Mouse (Mus musculus) hindbrain, embryonic 16.5 days (tissue): Measurements from ENCODE around the gene 1700025G04Rik. TPM values are rescaled to one million over a fixed set of nuclear protein-coding genes. Genes with fewer than 3 reads are reported as not detected.

Experiments used
- ATAC-seq: fragments of 200-750 bp; cut with Nextera tagmentation; 2 replicates; pipeline ENCODE4 v1.8.0; 2017; ENCODE audit warnings: moderate TSS enrichment, moderate library complexity
- H3K27ac ChIP-seq: fragments of 300-500 bp; sonication (generic); 2 replicates; pipeline ENCODE4 v1.5.1; 2014; ENCODE audit warnings: low read depth, mild to moderate bottlenecking, control low read depth, low read length, moderate library complexity
- H3K27me3 ChIP-seq: fragments of 300-500 bp; sonication (generic); replicated peaks from 2 replicates; pipeline ENCODE4 v1.6.1; 2014; ENCODE audit warnings: low read length; ENCODE audit not compliant: control insufficient read depth, insufficient read depth
- H3K36me3 ChIP-seq: fragments of 300-500 bp; sonication (generic); 2 replicates; pipeline ENCODE4 v1.6.1; 2014; ENCODE audit warnings: mild to moderate bottlenecking, low read length, moderate library complexity, mixed read lengths; ENCODE audit not compliant: control insufficient read depth, insufficient read depth
- H3K4me1 ChIP-seq: fragments of 300-500 bp; sonication (generic); 2 replicates; pipeline ENCODE4 v1.6.1; 2014; ENCODE audit warnings: low read depth, low read length; ENCODE audit not compliant: control insufficient read depth, insufficient read depth
- H3K4me2 ChIP-seq: fragments of 300-500 bp; sonication (generic); 2 replicates; pipeline ENCODE4 v1.6.1; 2014; ENCODE audit warnings: mild to moderate bottlenecking, low read length, control low read depth, moderate library complexity
- H3K4me3 ChIP-seq: fragments of 300-500 bp; sonication (generic); 2 replicates; pipeline ENCODE4 v1.5.1; 2014; ENCODE audit warnings: mild to moderate bottlenecking, low read length, control low read depth, moderate library complexity
- H3K9ac ChIP-seq: fragments of 300-500 bp; sonication (generic); 2 replicates; pipeline ENCODE4 v1.6.1; 2014; ENCODE audit warnings: low read depth, mild to moderate bottlenecking, control low read depth, low read length, moderate library complexity
- H3K9me3 ChIP-seq: fragments of 300-500 bp; sonication (generic); 2 replicates; pipeline ENCODE4 v1.6.1; 2014; ENCODE audit warnings: mild to moderate bottlenecking, low read length, moderate library complexity; ENCODE audit not compliant: control insufficient read depth
- WGBS: fragments of 180-500 bp; shearing (Covaris S2); extraction: QIAGEN DNeasy Blood & Tissue Kit; methylation state at CpG from one replicate; pipeline ENCODE4 v1.1.7; 2014; 5-methylcytosine and 5-hydroxymethylcytosine counted together
- polyA plus RNA-seq: library from polyadenylated mRNA; unstranded; fragments of >200 nt; fragmentation: Nextera tagmentation; extraction: Ambion mirVana; gene quantifications from 2 replicates; pipeline ENCODE4 v1.2.1, GENCODE M21; 2015

1700025G04Rik gene
- polyA plus RNA-seq, 1 experiment from 2014 or later: 24.9 TPM

GRCm38 (mm10) chr1:152030546-152030945 lies 59.4 kb downstream of the 1700025G04Rik start:
- H3K9me3 ChIP-seq: no peaks in the 10 kb centered on the region
- 0 out of 2 replicates have a peak, but pooled peaks have one; percentile 38 for ATAC-seq
- H3K27ac ChIP-seq: no peak overlapping the region
- H3K4me1 ChIP-seq: no peaks in the 10 kb centered on the region
- no peak overlapping the region for H3K4me3 ChIP-seq
- 28% methylated on average over 6 of the region's 6 CpGs for whole genome bisulfite sequencing
- no peak overlapping the region for H3K4me2 ChIP-seq
- H3K36me3 ChIP-seq: no peaks in the 10 kb centered on the region
- H3K9ac ChIP-seq: no peak overlapping the region
- no peaks in the 10 kb centered on the region for H3K27me3 ChIP-seq

GRCm38 (mm10) chr1:152028718-152029117 lies 61.2 kb downstream of the 1700025G04Rik start:
- no peaks in the 10 kb centered on the region for H3K36me3 ChIP-seq
- WGBS: 92% methylated on average over 4 of the region's 4 CpGs
- H3K27me3 ChIP-seq: no peaks in the 10 kb centered on the region
- H3K27ac ChIP-seq: no peak overlapping the region
- no peak overlapping the region for H3K4me3 ChIP-seq
- no peaks in the 10 kb centered on the region for H3K4me1 ChIP-seq
- no peaks in the 10 kb centered on the region for H3K9me3 ChIP-seq
- ATAC-seq: no peak
- H3K4me2 ChIP-seq: no peak overlapping the region
- H3K9ac ChIP-seq: no peak overlapping the region

- H3K9ac ChIP-seq: no peak overlapping the region
- no peaks in the 10 kb centered on the region for H3K4me1 ChIP-seq
- no peak overlapping the region for H3K27ac ChIP-seq
- no peaks in the 10 kb centered on the region for H3K9me3 ChIP-seq
- H3K27me3 ChIP-seq: no peaks in the 10 kb centered on the region
- H3K4me2 ChIP-seq: no peak overlapping the region
- 84% methylated on average over 4 of the region's 4 CpGs for WGBS
- H3K36me3 ChIP-seq: no peaks in the 10 kb centered on the region
- no peak overlapping the region for H3K4me3 ChIP-seq
- no peak for ATAC-seq
These were observed 63.2 kb downstream of the 1700025G04Rik start for GRCm38 (mm10) chr1:152026762-152027161.

- no peaks in the 10 kb centered on the region for H3K27me3 ChIP-seq
- H3K4me1 ChIP-seq: no peaks in the 10 kb centered on the region
- 89% methylated on average over 4 of the region's 4 CpGs for WGBS
- H3K4me2 ChIP-seq: no peak overlapping the region
- no peak overlapping the region for H3K4me3 ChIP-seq
- no peak for ATAC-seq
- H3K9ac ChIP-seq: no peak overlapping the region
- H3K36me3 ChIP-seq: no peaks in the 10 kb centered on the region
- no peaks in the 10 kb centered on the region for H3K9me3 ChIP-seq
- H3K27ac ChIP-seq: no peak overlapping the region
These were observed 64.6 kb downstream of the 1700025G04Rik start for GRCm38 (mm10) chr1:152025308-152025707.

- no peak overlapping the region for H3K9ac ChIP-seq
- no peak overlapping the region for H3K27ac ChIP-seq
- peaks cover 3% of the 10 kb centered on the region; the same call in 1 of the 2 replicates for H3K4me1 ChIP-seq
- no peaks in the 10 kb centered on the region for H3K27me3 ChIP-seq
- H3K4me3 ChIP-seq: no peak overlapping the region
- H3K4me2 ChIP-seq: no peak overlapping the region
- H3K9me3 ChIP-seq: no peaks in the 10 kb centered on the region
- WGBS: 79% methylated on average over 18 of the region's 18 CpGs
- ATAC-seq: no peak
- no peaks in the 10 kb centered on the region for H3K36me3 ChIP-seq
These were observed 65.7 kb downstream of the 1700025G04Rik start for GRCm38 (mm10) chr1:152024019-152024787.

- no peak for ATAC-seq
- H3K36me3 ChIP-seq: no peaks in the 10 kb centered on the region
These were observed 69.1 kb downstream of the 1700025G04Rik start for GRCm38 (mm10) chr1:152020812-152021211.

GRCm38 (mm10) chr1:152020070-152020469 lies 69.9 kb downstream of the 1700025G04Rik start:
- H3K36me3 ChIP-seq: no peaks in the 10 kb centered on the region
- no peak overlapping the region for H3K27ac ChIP-seq
- no peak overlapping the region for H3K4me2 ChIP-seq
- no peak overlapping the region for H3K9ac ChIP-seq
- 90% methylated on average over 5 of the region's 5 CpGs for WGBS
- ATAC-seq: no peak
- H3K4me1 ChIP-seq: peaks cover 3% of the 10 kb centered on the region; the same call in 1 of the 2 replicates
- no peak overlapping the region for H3K4me3 ChIP-seq
- H3K9me3 ChIP-seq: no peaks in the 10 kb centered on the region
- no peaks in the 10 kb centered on the region for H3K27me3 ChIP-seq

More at GRCm38 (mm10) chr1:152020812-152021211, 69.1 kb downstream of the 1700025G04Rik start:
- Histone ChIP-seq H3K4me3 (no peak overlapping the region), H3K4me2 (no peak overlapping the region), H3K27ac (no peak overlapping the region), H3K9ac (no peak overlapping the region), H3K4me1 (peaks cover 3% of the 10 kb centered on the region; the same call in 1 of the 2 replicates), H3K9me3 (no peaks in the 10 kb centered on the region), H3K27me3 (no peaks in the 10 kb centered on the region)
- WGBS: 92% methylated on average over 6 of the region's 6 CpGs

GRCm38 (mm10) chr1:152019196-152019595 lies 70.7 kb downstream of the 1700025G04Rik start:
- Histone ChIP-seq H3K27me3 (no peaks in the 10 kb centered on the region), H3K4me3 (no peak overlapping the region), H3K4me1 (peaks cover 3% of the 10 kb centered on the region; the same call in 1 of the 2 replicates), H3K36me3 (no peaks in the 10 kb centered on the region), H3K27ac (no peak overlapping the region), H3K9ac (no peak overlapping the region), H3K4me2 (no peak overlapping the region), H3K9me3 (no peaks in the 10 kb centered on the region)
- WGBS: 51% methylated on average over 5 of the region's 5 CpGs
- ATAC-seq: 0 out of 2 replicates have a peak, but pooled peaks have one; percentile 51

GRCm38 (mm10) chr1:152018322-152018721 lies 71.6 kb downstream of the 1700025G04Rik start:
- Histone ChIP-seq H3K27me3 (no peaks in the 10 kb centered on the region), H3K36me3 (no peaks in the 10 kb centered on the region), H3K9ac (no peak overlapping the region), H3K27ac (no peak overlapping the region), H3K4me2 (no peak overlapping the region), H3K4me1 (peaks cover 3% of the 10 kb centered on the region; the same call in 1 of the 2 replicates), H3K9me3 (no peaks in the 10 kb centered on the region), H3K4me3 (no peak overlapping the region)
- no peak for ATAC-seq
- 70% methylated on average over 3 of the region's 3 CpGs for WGBS
